Mouse (Mus musculus) embryonic fibroblast, embryonic 13.5 days (primary cell): ENCODE data around the gene Eif2ak4.

ENCODE experiments used
- CTCF ChIP-seq: IDR thresholded peaks from 2 replicates; pipeline ENCODE4 v1.5.1; 2011; ENCODE audit warnings: mild to moderate bottlenecking, control low read depth, low read length, moderate library complexity, borderline replicate concordance; ENCODE audit not compliant: insufficient read depth
- POLR2A ChIP-seq: IDR thresholded peaks from 2 replicates; pipeline ENCODE4 v1.6.1; 2011; ENCODE audit warnings: low read depth, mild to moderate bottlenecking, control low read depth, low read length, moderate library complexity

DNA sequence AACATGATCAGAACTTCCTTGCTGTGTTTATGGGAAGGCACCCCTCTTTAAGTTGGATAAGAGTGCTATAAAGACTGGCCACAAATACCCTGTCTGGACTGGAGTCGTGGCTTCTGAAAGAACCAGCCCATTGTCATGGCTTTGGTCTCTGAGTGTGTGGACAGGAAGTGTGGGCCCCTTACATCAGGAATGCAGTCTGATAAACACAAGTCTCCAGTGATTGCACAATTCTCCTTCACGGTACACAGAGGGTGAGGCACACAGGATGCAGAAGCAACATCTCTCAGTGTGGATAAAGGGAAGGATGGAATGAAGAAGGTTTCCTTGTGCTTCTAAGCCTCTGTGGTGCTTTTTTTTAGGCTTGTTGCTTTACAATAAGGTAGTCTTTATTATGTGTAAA is 133.8 kb downstream of the Eif2ak4 start:
- TF ChIP-seq POLR2A: no peak
- no peak for TF ChIP-seq CTCF
